Mouse (Mus musculus) WW6 (cell line): ENCODE measurements around the gene Insm1.

Source experiments
- DNase-seq: peaks from one replicate; pipeline ENCODE4 v3.0.0-alpha.2; 2013; ENCODE audit warnings: low read depth, low spot score

Gene Insm1

GRCm38 (mm10) chr2:146221076-146221928 lies at the start of gene Insm1:
Gene Insm1, plus strand, starts transcription at chr2:146221921.
- no peak for DNase-seq

DNA sequence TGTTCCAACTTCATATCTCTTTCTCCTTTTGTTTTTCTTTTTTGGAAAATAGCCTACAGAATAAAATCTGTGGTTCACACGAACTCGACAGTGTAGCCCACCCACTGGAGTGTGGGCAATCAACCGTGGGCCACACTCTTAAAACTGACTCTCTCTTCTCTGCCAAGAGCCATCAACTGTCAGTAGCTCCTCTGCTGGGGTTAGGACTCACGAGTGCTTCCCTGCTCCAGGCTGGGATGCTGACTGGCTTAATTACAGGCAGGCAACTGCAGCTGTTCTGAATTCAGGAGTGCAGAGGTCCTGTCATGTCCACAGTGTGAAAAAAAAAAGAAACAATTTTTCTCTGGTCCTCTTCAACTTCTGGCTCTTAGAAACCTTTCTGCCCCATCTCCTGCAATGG lies 49.6 kb upstream of the Insm1 start:
- DNase-seq = no peak

DNA sequence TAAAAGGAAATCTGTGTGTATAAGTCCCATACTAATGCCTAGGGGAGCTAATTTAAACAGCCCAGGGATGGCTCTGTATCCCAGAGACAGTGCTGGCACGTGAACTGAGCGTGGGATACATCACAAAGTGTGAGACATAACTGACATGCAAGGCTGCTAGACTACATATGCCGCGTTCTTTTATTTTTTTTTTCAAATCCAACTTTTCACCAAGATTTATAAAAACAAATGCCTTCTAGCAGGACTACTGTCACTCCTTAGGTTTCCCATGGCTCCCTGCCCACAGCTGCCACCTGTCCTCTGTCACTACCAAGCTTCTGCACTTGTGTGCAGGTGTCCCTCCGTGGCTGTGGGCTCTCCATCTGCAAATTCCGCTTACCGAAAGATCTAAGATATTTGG lies 47.5 kb upstream of the Insm1 start:
- no peak for DNase-seq

GRCm38 (mm10) chr2:146178718-146179117 lies 43.0 kb upstream of the Insm1 start:
- no peak for DNase-seq

GRCm38 (mm10) chr2:146183830-146184793 lies 37.6 kb upstream of the Insm1 start:
- no peak for DNase-seq

- no peak for DNase-seq
Observed at GRCm38 (mm10) chr2:146196126-146196525, 25.6 kb upstream of the Insm1 start.

GRCm38 (mm10) chr2:146197947-146198346 lies 23.8 kb upstream of the Insm1 start:
- no peak for DNase-seq

- no peak for DNase-seq
Observed at GRCm38 (mm10) chr2:146210968-146211367, 10.8 kb upstream of the Insm1 start.

GRCm38 (mm10) chr2:146214715-146215114 lies 7.0 kb upstream of the Insm1 start:
- DNase-seq = no peak

- DNase-seq = no peak
Observed at GRCm38 (mm10) chr2:146216111-146217064, 5.3 kb upstream of the Insm1 start.

DNA sequence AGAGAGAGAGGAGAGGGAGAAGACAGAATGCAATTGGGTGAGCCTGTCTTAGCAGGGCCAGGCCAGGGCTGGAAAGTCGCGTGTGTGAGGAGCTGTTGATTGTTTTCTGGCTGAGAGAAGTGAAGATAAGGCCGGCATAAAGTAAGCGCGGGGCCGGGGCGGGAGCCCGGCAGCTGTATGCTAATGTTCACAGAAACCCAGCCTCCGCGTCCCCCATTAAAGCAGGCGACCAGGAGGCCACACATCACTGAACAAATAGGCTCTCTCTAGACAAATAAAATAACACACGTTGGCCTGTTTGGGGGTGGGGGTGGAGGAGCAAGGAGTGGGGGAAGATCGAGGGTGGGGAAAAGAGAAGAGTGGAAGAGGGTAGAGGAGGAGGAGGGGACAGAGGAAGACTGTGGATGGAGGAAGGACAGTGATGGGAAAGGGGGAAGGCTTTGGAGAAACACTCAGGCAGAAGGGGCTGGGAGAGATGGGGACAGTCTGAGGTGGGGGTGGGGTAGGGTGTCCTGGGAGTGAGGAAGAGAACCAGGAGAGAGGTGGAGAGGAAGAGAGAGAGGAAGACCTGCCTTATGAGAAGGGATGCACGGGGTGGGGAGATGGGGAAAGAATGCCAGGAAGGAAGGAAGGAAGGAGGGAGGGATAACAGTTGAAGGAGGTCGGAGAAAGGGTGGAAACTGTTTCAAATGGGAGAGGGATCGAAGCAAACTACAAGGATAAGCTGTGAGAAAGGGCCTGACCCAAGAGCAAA lies 4.3 kb upstream of the Insm1 start:
- DNase-seq = no peak

- no peak for DNase-seq
Observed at GRCm38 (mm10) chr2:146218161-146218691, 3.5 kb upstream of the Insm1 start.

DNA sequence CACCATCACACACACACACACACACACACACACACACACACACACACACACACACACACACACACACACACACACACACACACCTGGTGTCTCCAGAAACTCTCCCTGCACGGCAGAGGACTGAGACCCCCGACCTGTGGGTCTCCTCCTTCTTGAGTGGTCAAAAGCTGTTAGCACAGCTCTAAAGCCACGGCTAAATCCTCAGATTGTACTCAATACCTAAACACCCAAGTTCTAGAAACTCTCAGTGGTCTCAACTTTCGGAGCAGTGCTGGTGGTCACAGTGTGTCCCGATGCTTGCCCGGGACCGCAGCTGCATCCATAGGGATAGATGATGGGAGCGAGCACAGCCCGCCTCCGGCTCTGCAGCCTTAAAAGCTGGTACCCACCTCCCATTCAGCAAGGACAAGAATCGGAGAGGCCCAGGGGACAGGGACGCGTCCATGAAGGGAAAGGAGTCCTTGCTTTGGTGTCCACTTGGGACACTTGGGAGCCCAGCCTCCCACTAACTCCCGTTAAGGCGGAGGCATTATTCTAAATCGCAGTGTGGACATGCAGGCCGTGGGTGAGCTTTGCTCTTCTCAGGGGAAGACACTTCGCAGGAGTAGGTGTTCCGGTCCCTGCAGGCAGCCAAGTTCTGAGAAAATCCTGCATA lies 2.7 kb upstream of the Insm1 start:
- no peak for DNase-seq

- no peak for DNase-seq
Observed at GRCm38 (mm10) chr2:146219791-146220190, 1.9 kb upstream of the Insm1 start.

DNA sequence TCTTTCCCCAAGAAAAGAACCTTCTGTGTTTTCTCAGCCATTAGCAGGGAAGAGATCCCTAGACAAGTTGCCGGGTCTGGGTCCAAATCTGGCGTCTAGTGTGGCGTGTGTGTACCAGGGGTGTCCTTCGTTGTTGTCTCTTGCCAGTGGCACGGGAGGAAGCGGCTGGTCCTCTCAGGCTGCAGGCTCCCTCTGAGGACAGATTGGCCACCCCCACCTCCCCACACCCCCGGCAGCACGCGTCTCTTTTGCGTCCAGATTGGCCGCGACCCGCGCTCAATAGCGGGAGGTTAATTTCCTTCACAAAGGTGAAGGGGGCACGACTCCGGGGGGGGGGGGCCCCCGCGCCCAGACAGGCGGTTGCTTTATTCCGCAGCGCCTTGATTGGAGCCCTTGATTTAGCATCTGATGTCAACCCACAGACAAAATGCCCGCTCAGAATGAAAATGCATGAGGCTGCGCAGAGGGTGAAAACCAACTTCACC lies 1.1 kb upstream of the Insm1 start:
- no peak for DNase-seq

DNA sequence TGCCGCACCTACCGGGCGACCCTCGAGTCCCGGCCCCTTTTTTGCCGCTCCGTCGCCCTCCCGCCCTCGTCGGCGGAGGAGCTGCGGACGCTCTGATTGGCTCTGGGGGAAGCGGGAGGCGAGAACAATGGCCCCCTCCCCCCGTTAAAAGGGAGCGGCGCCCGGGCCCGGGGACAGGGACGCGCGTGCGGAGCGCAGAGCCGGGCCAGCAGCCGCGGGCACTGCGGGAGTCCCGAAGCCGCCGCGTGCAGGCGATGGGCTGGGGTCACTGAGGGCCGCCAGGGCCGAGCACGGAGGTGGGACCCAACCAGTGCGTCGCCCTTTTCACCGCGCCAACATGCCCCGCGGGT lies 183 bp downstream of the Insm1 start:
- DNase-seq = no peak

- no peak for DNase-seq
Observed at GRCm38 (mm10) chr2:146222279-146223175, 806 bp downstream of the Insm1 start.

- no peak for DNase-seq
Observed at GRCm38 (mm10) chr2:146223176-146223905, 1.6 kb downstream of the Insm1 start.
